Mouse (Mus musculus) urinary bladder, postnatal 4 days (tissue): ENCODE results near the gene Scn11a.
A peak's percentile ranks its signal among the peaks of the same experiment; 100 is the strongest.

Experiments
- DNase-seq, 2 experiments: peaks; one replicate each; pipeline ENCODE4 v3.0.0; 2021 to 2022; ENCODE audit warnings: low spot score in 2 of 2

Gene Scn11a

DNA sequence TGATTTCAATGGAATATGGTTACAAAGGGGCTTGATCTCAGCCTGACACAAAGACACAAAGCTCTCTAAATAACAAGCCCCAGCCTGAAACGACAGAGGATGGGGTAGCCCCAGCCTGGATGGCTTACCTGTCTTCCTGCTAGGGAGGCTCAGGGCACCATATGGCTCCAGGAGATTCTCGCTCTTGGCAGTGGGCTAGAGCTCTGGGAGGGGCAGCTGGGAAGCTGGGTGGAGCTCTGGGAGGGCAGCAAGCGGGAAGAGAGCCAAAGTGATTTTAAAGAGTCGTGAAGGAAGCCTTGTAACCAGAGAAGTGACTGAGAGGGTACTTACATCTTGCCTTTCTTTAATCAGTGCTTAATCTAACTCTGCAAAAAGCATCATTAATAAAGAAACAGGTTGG is at the start of gene Scn11a:
Scn11a (minus strand) TSS at position 160 of the 400 bp plus-strand sequence.
- no peak for DNase-seq

DNA sequence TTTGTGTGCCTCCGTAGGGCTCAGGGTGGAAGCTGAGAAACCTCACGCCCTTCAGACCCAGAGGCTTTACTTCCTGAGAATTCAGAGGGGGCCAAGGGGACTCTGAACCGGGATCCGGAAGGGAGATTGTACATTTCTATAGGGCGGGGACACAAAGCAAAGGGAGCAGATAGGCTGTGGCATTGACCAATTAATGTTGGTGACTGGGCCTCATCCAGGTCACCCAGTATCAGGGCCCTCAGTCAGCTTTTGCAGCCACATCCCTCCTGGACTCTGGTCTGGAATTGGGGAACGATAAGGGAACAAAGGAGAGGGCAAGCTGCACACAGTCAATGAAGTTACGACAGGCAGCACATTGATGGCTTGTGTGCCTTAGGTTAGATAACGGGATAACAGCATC is 28.9 kb upstream of the Scn11a start:
- DNase-seq, result peak in 1 of 2 experiments; percentile 23

DNA sequence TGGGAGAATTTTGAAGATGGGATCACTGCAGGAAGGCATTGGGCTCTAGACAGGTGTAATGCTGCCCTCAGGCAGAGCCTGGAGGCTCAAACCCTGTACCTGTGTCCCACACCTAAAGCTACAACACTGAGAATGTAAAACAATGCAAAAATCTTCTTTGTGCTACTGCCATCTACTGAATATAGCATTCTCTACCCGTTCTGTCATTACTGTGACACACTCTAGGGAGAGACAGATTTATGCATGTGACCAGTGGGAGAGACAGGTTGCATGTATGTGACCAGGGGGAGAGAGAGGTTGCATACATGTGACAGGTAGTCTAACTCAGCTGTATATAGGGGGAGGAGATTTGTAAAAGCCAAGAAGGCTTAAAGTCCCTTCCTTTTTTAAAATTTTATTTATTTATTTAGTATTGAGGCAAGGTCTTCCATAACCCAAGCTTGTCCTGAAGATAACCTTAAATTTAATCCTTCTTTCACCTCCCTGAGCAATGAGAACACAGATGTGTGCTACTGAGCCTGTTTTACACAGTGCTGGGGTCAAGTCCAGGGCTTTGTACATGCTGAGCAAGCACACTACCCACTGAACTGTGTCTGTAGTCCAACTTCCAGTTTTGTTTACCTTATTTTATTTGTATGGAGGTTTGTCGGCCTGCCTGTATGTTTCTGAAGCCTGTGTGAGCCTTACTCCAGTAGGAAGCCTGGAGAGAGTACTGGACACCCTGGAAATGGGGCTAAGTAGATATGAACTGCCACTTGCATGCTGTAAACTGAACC is 28.0 kb upstream of the Scn11a start:
- DNase-seq, result no peak

GRCm38 (mm10) chr9:119852347-119853030 is 27.2 kb upstream of the Scn11a start:
- peak in 1 of 2 experiments; percentile 49 for DNase-seq

DNA sequence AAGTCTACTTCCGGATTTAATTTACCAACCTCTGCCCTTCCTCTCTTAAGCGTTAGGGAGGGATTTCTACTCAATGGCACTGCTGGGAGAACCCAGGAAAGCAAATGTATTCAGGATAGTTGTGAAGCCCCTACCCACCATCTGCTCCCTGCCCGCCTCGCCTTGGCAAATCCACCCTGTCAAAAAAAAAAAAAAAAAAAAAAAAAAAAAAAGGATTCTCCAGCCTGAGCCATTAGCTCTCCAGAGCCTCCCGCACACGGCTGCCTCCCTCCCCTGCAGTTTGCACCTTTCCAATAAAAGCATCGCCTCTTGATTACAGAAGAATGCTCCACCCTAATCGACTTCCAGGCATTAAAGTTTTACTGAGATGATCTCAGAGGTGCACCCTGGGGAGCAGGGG is 24.0 kb upstream of the Scn11a start:
- DNase-seq, result no peak

GRCm38 (mm10) chr9:119848671-119849070 is 23.4 kb upstream of the Scn11a start:
- no peak for DNase-seq

- no peak for DNase-seq
Observed at GRCm38 (mm10) chr9:119847187-119847586, 21.9 kb upstream of the Scn11a start.

GRCm38 (mm10) chr9:119844724-119845123 is 19.5 kb upstream of the Scn11a start:
- DNase-seq, result no peak

GRCm38 (mm10) chr9:119843549-119843948 is 18.3 kb upstream of the Scn11a start:
- DNase-seq, result no peak

- no peak for DNase-seq
Observed at GRCm38 (mm10) chr9:119842541-119843169, 17.4 kb upstream of the Scn11a start.

GRCm38 (mm10) chr9:119842091-119842490 is 16.8 kb upstream of the Scn11a start:
- no peak for DNase-seq

DNA sequence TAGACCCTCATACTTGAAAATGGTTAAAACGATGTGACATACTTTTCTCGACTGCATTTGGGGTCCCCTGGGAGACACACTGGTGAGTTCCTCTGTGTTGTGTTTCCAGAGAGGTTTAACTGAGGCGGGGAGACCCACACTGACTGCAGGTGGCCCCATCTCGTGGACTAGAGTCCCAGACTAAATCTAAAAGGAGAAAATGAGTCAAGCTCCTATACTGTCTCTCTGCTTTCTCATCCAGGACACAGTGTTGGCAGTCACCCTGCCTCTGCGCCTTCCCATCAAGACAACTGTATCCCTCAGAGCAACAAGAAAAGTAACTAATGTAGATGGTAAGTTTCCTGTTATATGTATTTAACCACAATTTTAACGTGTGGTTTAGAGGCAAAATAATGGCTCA is 15.9 kb upstream of the Scn11a start:
- no peak for DNase-seq

- DNase-seq, result no peak
Observed at GRCm38 (mm10) chr9:119835581-119836125, 10.4 kb upstream of the Scn11a start.

DNA sequence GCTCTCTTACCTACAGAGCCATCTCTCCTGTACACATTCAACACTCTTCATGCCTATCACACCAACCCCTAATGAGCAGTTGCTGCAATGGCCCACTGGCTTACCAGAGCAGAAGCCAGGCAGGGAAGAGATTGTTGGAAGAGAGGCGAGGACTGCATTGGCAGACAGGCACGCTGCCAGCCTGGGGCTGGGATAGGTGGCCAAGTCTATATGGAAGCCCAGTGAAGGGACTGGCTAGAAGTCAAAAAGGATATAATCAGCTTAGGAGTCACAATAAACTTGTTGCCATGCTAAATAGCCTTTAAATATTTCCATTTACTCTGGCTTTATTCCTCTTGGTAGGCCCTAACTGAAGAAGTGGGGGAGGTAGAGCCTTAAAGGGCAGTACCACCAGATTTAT is 5.7 kb upstream of the Scn11a start:
- DNase-seq, result no peak

DNA sequence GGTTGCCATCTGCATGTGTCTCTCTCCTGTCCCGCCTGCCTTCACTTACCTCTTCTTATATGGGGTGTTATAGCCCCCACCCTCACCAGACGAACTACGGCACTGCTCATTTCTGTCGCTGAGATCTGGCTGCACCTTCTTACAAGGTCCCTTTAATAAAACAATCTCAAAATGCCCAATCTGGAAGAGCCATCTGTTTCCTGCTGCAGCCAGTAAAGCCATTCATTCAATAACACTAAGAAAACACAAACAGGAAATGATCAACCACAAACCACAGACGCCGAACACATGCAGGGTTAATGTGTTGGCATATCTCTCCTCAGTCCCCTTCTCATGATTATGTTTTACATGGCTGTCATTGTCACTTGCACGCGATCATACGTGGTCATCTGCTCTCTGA is 1.5 kb downstream of the Scn11a start:
- no peak for DNase-seq

- DNase-seq, result no peak
Observed at GRCm38 (mm10) chr9:119813631-119814030, 11.6 kb downstream of the Scn11a start.

- DNase-seq, result no peak
Observed at GRCm38 (mm10) chr9:119806491-119806890, 18.8 kb downstream of the Scn11a start.

DNA sequence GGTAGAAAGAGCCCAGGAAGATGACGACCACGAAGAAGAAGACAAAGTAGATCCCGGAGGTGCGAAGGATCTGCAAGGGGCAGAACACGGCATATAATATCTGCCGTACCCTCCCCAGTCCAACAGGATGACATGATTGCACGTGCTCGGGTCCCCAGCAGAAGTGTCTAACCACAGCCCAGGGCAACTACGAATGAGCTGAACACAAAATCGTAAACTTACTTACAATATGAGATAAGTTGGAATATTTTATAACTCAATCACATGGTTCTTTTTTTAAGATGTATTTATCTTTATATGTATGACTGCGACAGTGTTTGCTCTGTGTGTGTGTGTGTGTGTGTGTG is 20.8 kb downstream of the Scn11a start:
- DNase-seq, result no peak

- no peak for DNase-seq
Observed at GRCm38 (mm10) chr9:119803845-119804500, 21.3 kb downstream of the Scn11a start.

- DNase-seq, result no peak
Observed at GRCm38 (mm10) chr9:119803169-119803827, 22.0 kb downstream of the Scn11a start.

- DNase-seq, result no peak
Observed at GRCm38 (mm10) chr9:119801460-119801859, 23.8 kb downstream of the Scn11a start.

DNA sequence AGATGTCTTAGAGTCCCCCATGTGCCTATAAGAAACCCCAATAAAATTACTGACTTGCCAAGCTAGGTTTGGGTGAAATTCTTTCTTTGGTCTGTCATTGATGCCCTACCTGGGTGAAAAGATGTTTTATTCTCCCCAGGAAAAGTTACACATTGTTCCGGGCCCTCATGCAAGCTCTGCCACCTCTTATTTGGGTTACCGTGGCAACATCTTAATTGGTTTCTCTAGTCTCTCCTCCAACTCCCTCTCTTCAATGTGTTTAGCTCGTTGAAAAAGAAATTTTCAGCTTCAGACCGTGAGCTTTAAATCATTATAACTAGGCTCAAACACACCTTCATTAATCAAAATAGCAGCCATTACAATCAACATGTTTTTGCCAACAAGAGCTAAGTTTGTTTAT is 28.5 kb downstream of the Scn11a start:
- DNase-seq, result no peak
